Mouse (Mus musculus): ENCODE measurements at regions not wholly inside any gene's neighbourhood (a gene's known extent, or its start where the extent isn't known, plus 50 kb on each side); places are given as distances from the start of the nearest gene placed in this dataset.

DNA sequence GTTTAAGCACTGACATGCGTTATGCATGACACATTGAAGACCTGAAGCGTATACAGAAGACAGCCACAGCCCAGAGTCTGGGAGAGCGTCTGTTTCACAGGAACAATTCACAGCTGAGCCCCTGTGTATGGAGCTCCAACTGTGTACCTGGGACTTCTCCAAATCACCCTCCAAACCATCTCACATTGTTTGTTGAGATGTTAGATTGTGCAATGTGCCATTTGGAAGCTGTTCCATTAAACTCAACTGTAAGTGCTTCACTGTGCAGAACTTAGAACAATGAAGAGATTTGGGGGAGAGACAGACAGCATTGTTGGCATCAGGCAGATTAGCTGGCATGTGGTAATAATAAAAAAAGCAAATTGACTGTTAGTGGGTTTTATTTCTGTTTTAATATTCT, 74.1 kb upstream of the Card11 start:
- WGBS, result 88% methylated on average over 3 of the region's 3 CpGs
- H3K9ac ChIP-seq (ENCODE audit: low read depth, low read length), result no peak overlapping the region
- DNase-seq (ENCODE audit: extremely low read depth, low read depth, low spot score), result no peak
- no peaks in the 10 kb centered on the region for H3K36me3 ChIP-seq (ENCODE audit: control insufficient read depth, insufficient read depth, low read length)
- no peaks in the 10 kb centered on the region for H3K79me2 ChIP-seq (ENCODE audit: control insufficient read depth, insufficient read depth, low read length)
- no peaks in the 10 kb centered on the region for H3K4me1 ChIP-seq (ENCODE audit: control insufficient read depth, insufficient read depth, low read length)
- TF ChIP-seq POLR2A (IDR thresholded peaks at IDR 0.05; ENCODE audit: extremely low read depth, insufficient read depth, low read length) (no peak), CTCF (IDR thresholded peaks at IDR 0.05; ENCODE audit: low read depth, low read length) (no peak)
- no peak overlapping the region for H3K27ac ChIP-seq (replicated peaks; ENCODE audit: insufficient read depth, low read depth, low read length)
- H3K27me3 ChIP-seq (ENCODE audit: control insufficient read depth, insufficient read depth, low read length), result no peaks in the 10 kb centered on the region
- no peak overlapping the region for H3K4me3 ChIP-seq (ENCODE audit: insufficient read depth, low read depth, low read length)

DNA sequence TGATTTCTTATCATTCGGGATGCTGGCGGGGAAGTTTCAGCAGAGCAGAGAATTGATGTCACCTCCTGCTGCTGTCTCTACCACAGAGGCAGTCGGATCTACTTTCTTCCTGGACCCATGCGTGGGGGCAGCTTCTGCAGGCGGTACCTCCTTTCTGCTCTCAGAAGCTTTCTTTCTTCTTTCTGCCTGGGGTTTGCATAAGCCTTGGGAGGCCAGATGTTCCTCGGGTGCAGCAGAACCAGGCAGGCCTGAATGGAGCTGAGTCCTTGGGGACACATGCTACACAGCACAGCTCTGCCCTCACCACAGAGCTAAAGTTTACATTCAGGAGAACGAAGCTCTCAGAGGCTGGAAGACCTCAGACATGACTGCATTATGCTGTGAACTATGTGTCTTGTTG, 75.8 kb upstream of the Card11 start:
- no peaks in the 10 kb centered on the region for H3K4me1 ChIP-seq (ENCODE audit: control insufficient read depth, insufficient read depth, low read length)
- no peak overlapping the region for H3K4me3 ChIP-seq (ENCODE audit: insufficient read depth, low read depth, low read length)
- no peaks in the 10 kb centered on the region for H3K27me3 ChIP-seq (ENCODE audit: control insufficient read depth, insufficient read depth, low read length)
- no peak overlapping the region for H3K9ac ChIP-seq (ENCODE audit: low read depth, low read length)
- H3K79me2 ChIP-seq (ENCODE audit: control insufficient read depth, insufficient read depth, low read length), result no peaks in the 10 kb centered on the region
- H3K36me3 ChIP-seq (ENCODE audit: control insufficient read depth, insufficient read depth, low read length), result no peaks in the 10 kb centered on the region
- TF ChIP-seq POLR2A (IDR thresholded peaks at IDR 0.05; ENCODE audit: extremely low read depth, insufficient read depth, low read length) (no peak), CTCF (IDR thresholded peaks at IDR 0.05; ENCODE audit: low read depth, low read length) (no peak)
- WGBS, result 71% methylated on average over 7 of the region's 7 CpGs
- DNase-seq (ENCODE audit: extremely low read depth, low read depth, low spot score), result no peak
- H3K27ac ChIP-seq (replicated peaks; ENCODE audit: insufficient read depth, low read depth, low read length), result no peak overlapping the region

DNA sequence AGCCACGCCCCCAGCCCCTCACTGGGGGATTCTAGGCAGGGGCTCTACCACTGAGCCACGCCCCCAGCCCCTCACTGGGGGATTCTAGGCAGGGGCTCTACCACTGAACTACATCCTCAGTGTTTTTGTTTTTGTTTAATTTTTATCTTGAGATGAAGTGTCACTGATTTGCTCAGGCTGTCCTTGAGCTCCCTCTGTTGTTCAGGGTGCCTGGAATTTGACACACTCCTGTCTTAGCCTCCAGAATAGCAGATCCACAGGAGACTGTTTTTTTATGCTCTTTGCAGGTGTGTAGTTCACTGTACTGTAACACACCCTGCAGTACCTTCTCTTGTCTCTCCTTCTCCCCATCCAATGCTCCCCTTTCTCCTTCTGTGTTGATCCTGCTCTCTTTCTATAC, 76.6 kb upstream of the Card11 start:
- H3K27ac ChIP-seq (replicated peaks; ENCODE audit: insufficient read depth, low read depth, low read length), result no peak overlapping the region
- DNase-seq (ENCODE audit: extremely low read depth, low read depth, low spot score), result no peak
- H3K36me3 ChIP-seq (ENCODE audit: control insufficient read depth, insufficient read depth, low read length), result no peaks in the 10 kb centered on the region
- H3K9ac ChIP-seq (ENCODE audit: low read depth, low read length), result no peak overlapping the region
- H3K27me3 ChIP-seq (ENCODE audit: control insufficient read depth, insufficient read depth, low read length), result no peaks in the 10 kb centered on the region
- TF ChIP-seq POLR2A (IDR thresholded peaks at IDR 0.05; ENCODE audit: extremely low read depth, insufficient read depth, low read length) (no peak), CTCF (IDR thresholded peaks at IDR 0.05; ENCODE audit: low read depth, low read length) (no peak)
- no peaks in the 10 kb centered on the region for H3K79me2 ChIP-seq (ENCODE audit: control insufficient read depth, insufficient read depth, low read length)
- no peaks in the 10 kb centered on the region for H3K4me1 ChIP-seq (ENCODE audit: control insufficient read depth, insufficient read depth, low read length)
- H3K4me3 ChIP-seq (ENCODE audit: insufficient read depth, low read depth, low read length), result no peak overlapping the region
- 75% methylated on average over 2 of the region's 2 CpGs for WGBS

GRCm38 (mm10) chr5:141080896-141081295, 80.5 kb upstream of the Card11 start:
- TF ChIP-seq CTCF (IDR thresholded peaks at IDR 0.05; ENCODE audit: low read depth, low read length) (no peak), POLR2A (IDR thresholded peaks at IDR 0.05; ENCODE audit: extremely low read depth, insufficient read depth, low read length) (no peak)
- Histone ChIP-seq H3K36me3 (ENCODE audit: control insufficient read depth, insufficient read depth, low read length) (no peaks in the 10 kb centered on the region), H3K9ac (ENCODE audit: low read depth, low read length) (no peak overlapping the region), H3K27me3 (ENCODE audit: control insufficient read depth, insufficient read depth, low read length) (no peaks in the 10 kb centered on the region), H3K27ac (replicated peaks; ENCODE audit: insufficient read depth, low read depth, low read length) (peak overlapping the region; percentile 54), H3K4me1 (ENCODE audit: control insufficient read depth, insufficient read depth, low read length) (no peaks in the 10 kb centered on the region), H3K79me2 (ENCODE audit: control insufficient read depth, insufficient read depth, low read length) (no peaks in the 10 kb centered on the region), H3K4me3 (ENCODE audit: insufficient read depth, low read depth, low read length) (no peak overlapping the region)
- 70% methylated on average over 5 of the region's 5 CpGs for WGBS
- DNase-seq (ENCODE audit: extremely low read depth, low read depth, low spot score), result peak; percentile 25

GRCm38 (mm10) chr5:141084056-141084730, 83.8 kb upstream of the Card11 start:
- H3K4me1 ChIP-seq (ENCODE audit: control insufficient read depth, insufficient read depth, low read length), result no peaks in the 10 kb centered on the region
- no peaks in the 10 kb centered on the region for H3K79me2 ChIP-seq (ENCODE audit: control insufficient read depth, insufficient read depth, low read length)
- TF ChIP-seq CTCF (IDR thresholded peaks at IDR 0.05; ENCODE audit: low read depth, low read length), result no peak
- no peak for TF ChIP-seq POLR2A (IDR thresholded peaks at IDR 0.05; ENCODE audit: extremely low read depth, insufficient read depth, low read length)
- H3K36me3 ChIP-seq (ENCODE audit: control insufficient read depth, insufficient read depth, low read length), result no peaks in the 10 kb centered on the region
- DNase-seq (ENCODE audit: extremely low read depth, low read depth, low spot score), result peak; percentile 10
- WGBS, result 80% methylated on average over 14 of the region's 14 CpGs
- H3K27me3 ChIP-seq (ENCODE audit: control insufficient read depth, insufficient read depth, low read length), result no peaks in the 10 kb centered on the region
- no peak overlapping the region for H3K27ac ChIP-seq (replicated peaks; ENCODE audit: insufficient read depth, low read depth, low read length)
- no peak overlapping the region for H3K9ac ChIP-seq (ENCODE audit: low read depth, low read length)
- H3K4me3 ChIP-seq (ENCODE audit: insufficient read depth, low read depth, low read length), result no peak overlapping the region

- H3K36me3 ChIP-seq (ENCODE audit: control insufficient read depth, insufficient read depth, low read length), result no peaks in the 10 kb centered on the region
- no peaks in the 10 kb centered on the region for H3K4me1 ChIP-seq (ENCODE audit: control insufficient read depth, insufficient read depth, low read length)
- no peak for TF ChIP-seq POLR2A (IDR thresholded peaks at IDR 0.05; ENCODE audit: extremely low read depth, insufficient read depth, low read length)
- no peak for TF ChIP-seq CTCF (IDR thresholded peaks at IDR 0.05; ENCODE audit: low read depth, low read length)
- H3K27ac ChIP-seq (replicated peaks; ENCODE audit: insufficient read depth, low read depth, low read length), result no peak overlapping the region
- H3K27me3 ChIP-seq (ENCODE audit: control insufficient read depth, insufficient read depth, low read length), result no peaks in the 10 kb centered on the region
- H3K79me2 ChIP-seq (ENCODE audit: control insufficient read depth, insufficient read depth, low read length), result no peaks in the 10 kb centered on the region
- no peak overlapping the region for H3K4me3 ChIP-seq (ENCODE audit: insufficient read depth, low read depth, low read length)
- WGBS, result 43% methylated on average over 7 of the region's 7 CpGs
- H3K9ac ChIP-seq (ENCODE audit: low read depth, low read length), result no peak overlapping the region
- peak; percentile 14 for DNase-seq (ENCODE audit: extremely low read depth, low read depth, low spot score)
Observed at GRCm38 (mm10) chr5:141084746-141085145, 84.4 kb upstream of the Card11 start.
